Mouse (Mus musculus) embryonic facial prominence, embryonic 10.5 days (tissue): Measurements from ENCODE around the gene Dlg5. TPM values are rescaled to one million over a fixed set of nuclear protein-coding genes. Genes with fewer than 3 reads are reported as not detected.

Source experiments
- DNase-seq: peaks from one replicate; pipeline ENCODE4 v3.0.0-alpha.2; 2017; ENCODE audit warnings: low spot score
- H3K27ac ChIP-seq: fragments of 300-500 bp; sonication (generic); replicated peaks from 2 replicates; pipeline ENCODE4 v1.5.1; 2016; ENCODE audit warnings: mild to moderate bottlenecking
- H3K27me3 ChIP-seq: fragments of 300-500 bp; sonication (generic); replicated peaks from 2 replicates; pipeline ENCODE4 v1.6.1; 2016; ENCODE audit warnings: low read depth, mild to moderate bottlenecking; ENCODE audit not compliant: poor library complexity, severe bottlenecking
- H3K36me3 ChIP-seq: fragments of 300-500 bp; sonication (generic); replicated peaks from 2 replicates; pipeline ENCODE4 v1.6.1; 2016; ENCODE audit warnings: mild to moderate bottlenecking, moderate library complexity
- H3K4me1 ChIP-seq: fragments of 300-500 bp; sonication (generic); 2 replicates; pipeline ENCODE4 v1.6.1; 2016
- H3K4me3 ChIP-seq: fragments of 300-500 bp; sonication (generic); 2 replicates; pipeline ENCODE4 v1.5.1; 2016; ENCODE audit warnings: mild to moderate bottlenecking, moderate library complexity
- H3K9me3 ChIP-seq: fragments of 300-500 bp; sonication (generic); 2 replicates; pipeline ENCODE4 v1.6.1; 2016; ENCODE audit warnings: mild to moderate bottlenecking
- WGBS: fragments of 180-500 bp; shearing (Covaris S2); methylation state at CpG from one replicate; pipeline ENCODE4 v1.1.7; 2016; 5-methylcytosine and 5-hydroxymethylcytosine counted together
- polyA plus RNA-seq: library from polyadenylated mRNA; unstranded; fragments of >200 nt; fragmentation: Nextera tagmentation; extraction: Ambion mirVana; gene quantifications from 2 replicates; pipeline ENCODE4 v1.2.1, GENCODE M21; 2016

Dlg5 gene
- 21.1 and 23.5 TPM in 2 replicates for polyA plus RNA-seq

DNA sequence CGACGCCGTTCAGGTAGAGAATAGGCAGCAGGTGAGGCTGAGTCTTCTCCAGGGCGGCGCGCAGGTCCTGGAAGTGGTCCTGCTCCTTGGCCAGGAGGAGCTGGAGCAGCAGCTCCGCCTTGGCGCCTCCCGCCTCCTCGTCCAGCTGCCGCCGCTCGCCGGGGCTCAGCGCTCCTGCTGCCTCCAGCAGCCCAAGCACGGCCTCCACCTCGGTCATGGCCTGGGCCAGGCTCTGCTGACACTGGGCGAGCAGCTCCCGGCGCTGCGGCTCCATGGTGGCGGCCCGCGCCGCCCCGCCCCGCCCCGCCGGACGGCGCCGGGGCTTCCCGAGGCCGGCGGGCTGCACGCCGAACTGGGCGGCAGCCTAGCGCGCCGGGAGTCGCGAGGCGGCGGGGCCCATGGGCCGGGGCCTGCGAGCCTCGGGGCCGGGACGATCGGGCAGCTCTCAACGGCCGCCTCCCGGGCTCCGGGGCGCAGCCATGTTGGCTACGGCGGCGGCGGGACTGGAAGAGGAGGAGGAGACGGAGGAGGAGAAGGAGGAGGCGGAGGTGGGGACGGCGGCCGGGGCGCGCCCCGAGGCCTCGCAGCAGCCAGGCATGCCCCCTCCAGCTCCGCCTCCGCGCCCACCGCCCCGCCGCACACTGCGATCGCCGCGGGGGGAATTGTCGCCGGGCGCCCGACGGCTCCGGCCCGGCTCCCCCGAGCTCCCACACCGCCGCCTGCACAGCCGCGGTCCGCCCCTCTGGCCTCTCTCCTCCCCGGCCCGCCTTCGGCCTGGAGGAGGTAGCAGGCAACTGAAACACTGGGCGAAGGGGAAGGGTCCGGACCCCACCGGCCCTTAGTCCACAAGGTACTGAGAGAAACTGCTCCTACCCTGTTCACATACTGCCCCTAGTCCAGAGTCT, at the start of gene Dlg5:
TSS of gene Dlg5 (minus strand) at position 744 of the 905 bp plus-strand sequence.
- WGBS, result under 1% methylated on average over 92 of the region's 98 CpGs

DNA sequence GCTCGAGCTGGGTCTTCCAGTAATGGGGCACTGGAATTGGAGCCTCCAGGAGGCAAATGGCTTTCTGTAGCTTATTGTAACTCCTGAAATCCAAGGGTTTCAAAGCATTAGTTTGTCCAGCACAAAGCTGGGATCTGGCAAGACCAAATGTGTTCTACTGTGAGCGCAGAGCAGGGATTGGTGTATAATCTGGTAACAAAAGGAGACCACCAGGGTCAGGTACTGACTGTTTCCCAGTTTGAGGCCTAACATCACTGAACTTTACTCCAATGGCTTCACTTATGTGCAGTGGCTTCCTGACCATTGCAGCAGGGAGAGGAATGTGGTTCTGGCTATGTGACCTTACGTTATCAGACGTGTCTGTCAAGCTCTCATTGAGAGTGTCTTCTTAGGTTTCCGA, 47.9 kb upstream of the Dlg5 start:
- Histone ChIP-seq H3K4me3 (no peak overlapping the region), H3K4me1 (no peaks in the 10 kb centered on the region), H3K36me3 (no peaks in the 10 kb centered on the region), H3K9me3 (no peaks in the 10 kb centered on the region), H3K27ac (no peak overlapping the region), H3K27me3 (no peaks in the 10 kb centered on the region)
- DNase-seq, result no peak
- WGBS, result 80% methylated on average over 5 of the region's 5 CpGs

More for the DNA sequence above, at the start of gene Dlg5:
- Histone ChIP-seq H3K4me1 (peaks cover 62% of the 10 kb centered on the region), H3K36me3 (peaks cover 23% of the 10 kb centered on the region), H3K9me3 (no peaks in the 10 kb centered on the region), H3K27me3 (0 out of 2 replicates have a peak, but pooled peaks cover 9% of the 10 kb centered on the region), H3K27ac (peak within 1 kb of the TSS; percentile 98), H3K4me3 (peak within 1 kb of the TSS; percentile 95)
- DNase-seq, result peak; percentile 84

- no peaks in the 10 kb centered on the region for H3K27me3 ChIP-seq
- no peaks in the 10 kb centered on the region for H3K4me1 ChIP-seq
- DNase-seq, result no peak
- no peak within 1 kb of the TSS for H3K27ac ChIP-seq
- H3K9me3 ChIP-seq, result no peaks in the 10 kb centered on the region
- H3K4me3 ChIP-seq, result no peak within 1 kb of the TSS
- H3K36me3 ChIP-seq, result no peaks in the 10 kb centered on the region
- WGBS, result 60% methylated on average over 3 of the region's 3 CpGs
Measured at GRCm38 (mm10) chr14:24292914-24293313, 47.2 kb upstream of the Dlg5 start, which contains the start of gene E330034G19Rik. Gene E330034G19Rik (plus strand): TSS chr14:24293214.

DNA sequence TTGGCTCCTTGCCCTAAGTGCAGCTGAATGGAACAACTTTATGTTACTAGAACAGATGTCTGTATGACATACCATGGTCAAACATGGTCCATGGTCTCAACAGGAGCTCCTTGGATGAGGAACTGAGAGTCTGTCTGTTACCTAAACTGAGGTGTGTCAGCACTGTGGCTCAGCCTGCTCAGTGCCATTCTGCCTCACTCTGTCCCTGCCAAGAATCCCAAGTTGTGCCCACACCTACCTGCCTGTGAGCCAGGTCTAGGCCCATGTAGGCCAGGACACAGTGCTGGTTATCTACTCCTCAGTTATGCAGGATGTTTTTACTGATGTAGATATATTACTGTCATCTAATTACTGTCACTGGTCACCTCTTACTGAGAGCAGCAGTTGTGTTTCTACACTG, 45.0 kb upstream of the Dlg5 start:
- no peak for DNase-seq
- peaks cover 4% of the 10 kb centered on the region; the same call in 1 of the 2 replicates for H3K4me1 ChIP-seq
- H3K36me3 ChIP-seq, result no peaks in the 10 kb centered on the region
- H3K27ac ChIP-seq, result no peak overlapping the region
- H3K27me3 ChIP-seq, result no peaks in the 10 kb centered on the region
- no peak overlapping the region for H3K4me3 ChIP-seq
- no peaks in the 10 kb centered on the region for H3K9me3 ChIP-seq

GRCm38 (mm10) chr14:24286136-24286535, 40.4 kb upstream of the Dlg5 start:
- 53% methylated on average over 4 of the region's 4 CpGs for WGBS

DNA sequence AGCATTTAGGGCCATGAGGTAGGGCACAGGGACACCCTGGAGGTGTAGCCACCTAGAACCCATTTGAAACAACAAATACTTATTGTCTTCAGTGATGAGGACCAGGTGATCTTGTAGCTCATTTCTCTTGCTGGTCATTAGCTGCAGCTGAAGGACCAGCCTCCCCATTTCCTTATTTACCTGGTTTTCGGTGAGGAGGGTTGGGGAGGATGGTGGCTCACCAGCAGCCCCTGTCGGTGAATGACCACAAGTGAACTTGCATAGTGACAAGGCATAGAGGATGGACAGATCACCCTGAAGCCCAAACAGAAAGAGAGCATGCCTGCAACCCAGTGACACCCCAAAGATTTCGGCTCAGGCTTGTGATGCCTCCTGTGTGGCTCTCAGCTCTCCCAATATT, 36.6 kb upstream of the Dlg5 start:
- WGBS, result 68% methylated on average over 3 of the region's 3 CpGs
- H3K4me3 ChIP-seq, result no peak overlapping the region
- DNase-seq, result no peak
- peaks cover 4% of the 10 kb centered on the region; the same call in 1 of the 2 replicates for H3K4me1 ChIP-seq
- H3K36me3 ChIP-seq, result no peaks in the 10 kb centered on the region
- no peaks in the 10 kb centered on the region for H3K27me3 ChIP-seq
- H3K9me3 ChIP-seq, result no peaks in the 10 kb centered on the region
- no peak overlapping the region for H3K27ac ChIP-seq

More at GRCm38 (mm10) chr14:24286136-24286535, 40.4 kb upstream of the Dlg5 start:
- Histone ChIP-seq H3K27ac (no peak overlapping the region), H3K4me1 (peaks cover 4% of the 10 kb centered on the region; the same call in 1 of the 2 replicates), H3K27me3 (no peaks in the 10 kb centered on the region), H3K36me3 (no peaks in the 10 kb centered on the region), H3K4me3 (no peak overlapping the region), H3K9me3 (no peaks in the 10 kb centered on the region)
- no peak for DNase-seq

GRCm38 (mm10) chr14:24281278-24281677, 35.6 kb upstream of the Dlg5 start:
- no peaks in the 10 kb centered on the region for H3K27me3 ChIP-seq
- H3K27ac ChIP-seq, result no peak overlapping the region
- DNase-seq, result no peak
- H3K4me1 ChIP-seq, result peaks cover 4% of the 10 kb centered on the region; the same call in 1 of the 2 replicates
- H3K9me3 ChIP-seq, result no peaks in the 10 kb centered on the region
- WGBS, result 74% methylated on average over 4 of the region's 4 CpGs
- H3K4me3 ChIP-seq, result no peak overlapping the region
- H3K36me3 ChIP-seq, result no peaks in the 10 kb centered on the region

GRCm38 (mm10) chr14:24275534-24275933, 29.8 kb upstream of the Dlg5 start:
- WGBS, result 55% methylated on average over 2 of the region's 2 CpGs
- no peaks in the 10 kb centered on the region for H3K27me3 ChIP-seq
- no peak overlapping the region for H3K27ac ChIP-seq
- H3K4me3 ChIP-seq, result no peak overlapping the region
- H3K4me1 ChIP-seq, result no peaks in the 10 kb centered on the region
- no peak for DNase-seq
- no peaks in the 10 kb centered on the region for H3K9me3 ChIP-seq
- no peaks in the 10 kb centered on the region for H3K36me3 ChIP-seq

DNA sequence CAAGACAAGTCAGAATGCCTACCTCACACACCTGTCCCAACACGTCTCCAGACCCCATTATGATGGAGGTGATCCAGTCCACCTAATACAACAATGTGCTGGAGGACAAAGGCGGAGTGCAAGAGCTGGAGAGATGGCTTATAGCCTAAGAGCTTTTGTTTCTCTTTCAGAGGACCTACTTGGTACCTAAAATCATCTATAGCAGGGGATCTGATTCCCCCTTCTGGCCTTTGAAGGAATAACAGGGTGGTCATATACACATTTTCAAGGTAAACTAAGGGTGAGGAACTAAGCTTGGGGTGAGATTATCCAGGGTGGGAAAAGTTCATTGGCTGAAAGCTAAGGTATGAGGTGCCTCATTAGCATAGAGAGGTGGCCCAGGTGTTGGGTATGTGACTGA, 27.9 kb upstream of the Dlg5 start:
- 58% methylated on average over 2 of the region's 2 CpGs for WGBS
- Histone ChIP-seq H3K36me3 (no peaks in the 10 kb centered on the region), H3K4me1 (peaks cover 4% of the 10 kb centered on the region; the same call in 1 of the 2 replicates), H3K9me3 (no peaks in the 10 kb centered on the region), H3K27ac (peak overlapping the region; percentile 72), H3K27me3 (no peaks in the 10 kb centered on the region), H3K4me3 (no peak overlapping the region)
- peak; percentile 40 for DNase-seq

GRCm38 (mm10) chr14:24269571-24269970, 23.9 kb upstream of the Dlg5 start:
- WGBS, result 63% methylated on average over 1 of the region's 1 CpGs
- Histone ChIP-seq H3K27me3 (no peaks in the 10 kb centered on the region), H3K4me3 (no peak overlapping the region), H3K27ac (no peak overlapping the region; the same call in 1 of the 2 replicates), H3K9me3 (no peaks in the 10 kb centered on the region), H3K36me3 (no peaks in the 10 kb centered on the region), H3K4me1 (peaks cover 12% of the 10 kb centered on the region)
- DNase-seq, result no peak

DNA sequence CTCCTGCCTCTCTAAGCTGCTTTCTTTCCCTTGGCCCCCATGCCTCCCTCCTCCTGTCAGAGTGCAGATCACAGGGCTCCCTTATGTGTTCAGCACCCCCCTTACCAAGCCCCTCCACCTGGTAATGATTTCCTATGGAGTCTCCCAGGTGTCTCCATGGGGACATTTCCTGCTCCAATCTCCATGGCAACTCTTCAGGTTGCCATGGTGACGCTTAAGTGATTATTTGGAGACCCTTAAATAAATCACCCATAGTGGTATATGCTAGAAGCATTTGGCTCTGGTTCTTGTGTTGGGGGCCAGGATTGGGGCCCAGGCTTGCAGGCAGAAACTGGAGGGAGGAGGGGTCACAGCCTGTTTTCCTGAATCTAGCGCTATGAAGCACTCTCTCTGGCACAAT, 17.2 kb upstream of the Dlg5 start:
- peak overlapping the region; percentile 86 for H3K27ac ChIP-seq
- 43% methylated on average over 2 of the region's 2 CpGs for WGBS
- peak; percentile 86 for DNase-seq

DNA sequence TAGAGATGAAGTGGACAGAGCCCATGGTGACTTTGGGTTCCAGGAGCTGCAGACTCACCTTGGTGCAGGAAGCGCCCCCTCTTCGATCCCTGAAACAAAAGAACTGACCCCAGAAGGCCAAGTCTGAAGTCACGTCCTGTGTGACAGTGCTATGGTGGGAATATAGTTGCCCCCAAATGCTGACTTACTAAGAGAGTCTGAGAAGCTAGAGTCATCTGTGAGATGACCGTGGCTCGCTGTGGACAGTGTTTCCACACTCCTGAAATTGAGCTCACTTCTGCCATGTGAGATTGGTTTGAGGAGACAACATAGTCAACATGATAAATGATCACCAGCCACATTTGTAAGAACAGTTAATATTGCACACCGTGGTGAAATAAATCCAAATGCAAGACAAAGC, 16.7 kb upstream of the Dlg5 start:
- peaks cover 47% of the 10 kb centered on the region for H3K4me1 ChIP-seq
- no peaks in the 10 kb centered on the region for H3K27me3 ChIP-seq
- H3K9me3 ChIP-seq, result no peaks in the 10 kb centered on the region
- no peak for DNase-seq
- peak overlapping the region; percentile 21; the same call in 1 of the 2 replicates for H3K4me3 ChIP-seq
- peak overlapping the region; percentile 86 for H3K27ac ChIP-seq
- no peaks in the 10 kb centered on the region for H3K36me3 ChIP-seq
- WGBS, result 80% methylated on average over 6 of the region's 6 CpGs

More for the DNA sequence above, 17.2 kb upstream of the Dlg5 start:
- H3K9me3 ChIP-seq, result no peaks in the 10 kb centered on the region
- H3K4me3 ChIP-seq, result peak overlapping the region; percentile 23; the same call in 1 of the 2 replicates
- peaks cover 47% of the 10 kb centered on the region for H3K4me1 ChIP-seq
- H3K36me3 ChIP-seq, result no peaks in the 10 kb centered on the region
- H3K27me3 ChIP-seq, result no peaks in the 10 kb centered on the region

DNA sequence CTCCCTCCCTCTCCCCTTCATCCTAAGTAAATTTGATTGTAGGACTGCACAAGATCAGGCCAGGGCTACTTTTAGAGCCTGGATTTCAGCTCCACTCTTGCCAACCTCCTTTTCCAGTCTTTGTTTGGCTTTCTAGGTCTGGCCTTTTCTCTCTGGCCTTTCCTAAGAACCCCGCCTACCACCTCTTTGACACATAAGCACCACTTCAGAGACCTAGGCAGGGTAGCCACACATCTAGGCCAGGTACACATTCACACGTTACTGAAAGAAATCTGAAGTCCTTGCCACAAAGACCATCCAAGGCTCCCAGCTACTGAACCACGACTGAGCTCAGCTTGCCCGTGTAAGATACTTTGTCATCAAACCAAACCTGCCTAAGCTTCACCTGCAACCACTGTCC, 14.7 kb upstream of the Dlg5 start:
- DNase-seq, result no peak
- WGBS, result 78% methylated on average over 4 of the region's 4 CpGs
- no peak overlapping the region for H3K4me3 ChIP-seq
- H3K9me3 ChIP-seq, result no peaks in the 10 kb centered on the region
- peaks cover 51% of the 10 kb centered on the region for H3K4me1 ChIP-seq
- no peaks in the 10 kb centered on the region for H3K36me3 ChIP-seq
- peak overlapping the region; percentile 45 for H3K27ac ChIP-seq
- no peaks in the 10 kb centered on the region for H3K27me3 ChIP-seq
